Mouse (Mus musculus) adrenal gland, postnatal 25 days (tissue): ENCODE results near the gene Adnp. TPM values are rescaled to one million over a fixed set of nuclear protein-coding genes. Genes with fewer than 3 reads are reported as not detected.
A peak's percentile ranks its signal among the peaks of the same experiment; 100 is the strongest.
"Not testable (repeated sequence)": the region's sequence is repeated elsewhere in the genome, so short reads cannot be mapped to it uniquely, and the experiment has no call there.

Experiments used
- DNase-seq: peaks from one replicate; pipeline ENCODE4 v3.0.0; 2021; ENCODE audit warnings: mixed read lengths
- total RNA-seq: library from RNA; stranded (reverse); gene quantifications from 2 replicates; pipeline ENCODE4 v1.2.3, GENCODE M21; 2021

The Adnp gene
- total RNA-seq, 1 experiment from 2014 or later, result 81.5 TPM

DNA sequence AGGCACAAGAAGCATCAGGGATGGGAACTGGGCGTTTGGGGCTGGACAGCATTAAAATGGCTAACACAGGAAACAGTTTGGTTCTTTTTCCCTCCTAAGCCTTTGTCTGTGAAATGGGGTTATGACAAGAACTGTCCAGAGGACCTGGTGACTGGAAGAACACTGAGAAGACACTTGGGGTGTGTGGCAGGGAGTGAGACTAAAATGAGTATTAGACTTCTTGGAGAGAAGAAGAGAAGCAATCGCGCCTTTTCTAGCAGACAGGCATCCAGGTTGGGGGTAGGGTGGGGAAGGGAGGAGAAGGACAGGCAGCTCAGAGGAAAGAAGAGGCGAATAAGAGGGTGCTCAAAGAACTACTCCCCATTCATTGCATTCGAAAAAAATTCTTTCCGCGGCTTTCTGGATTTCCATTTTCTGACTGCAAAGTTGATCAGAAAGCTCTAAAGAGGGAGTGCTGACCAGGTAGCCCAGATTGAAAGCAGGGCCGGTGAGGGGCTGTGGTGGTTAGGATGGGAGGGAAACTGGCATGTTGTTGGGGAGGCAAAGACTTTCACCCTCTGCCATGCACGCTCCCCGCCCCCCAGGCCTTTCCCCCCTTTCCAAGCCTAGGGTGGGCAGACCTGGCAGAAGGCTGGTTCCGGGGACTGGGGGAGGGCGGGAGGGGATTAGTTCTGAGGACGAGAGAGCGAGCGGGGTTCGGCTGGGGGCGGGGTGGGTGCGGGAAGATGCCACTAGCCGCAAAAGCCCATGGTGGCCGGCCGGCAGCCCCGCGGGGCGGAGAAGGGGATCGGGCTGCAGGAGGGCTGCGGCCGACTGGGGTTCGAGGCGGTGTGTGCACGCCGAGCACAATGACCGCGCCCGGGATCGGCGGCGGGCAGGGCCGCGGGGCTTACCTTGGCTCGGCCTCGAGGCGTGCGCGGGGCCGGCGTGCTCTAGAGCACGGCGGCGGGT, 956 bp downstream of the Adnp start:
- DNase-seq, result peak; percentile 27

DNA sequence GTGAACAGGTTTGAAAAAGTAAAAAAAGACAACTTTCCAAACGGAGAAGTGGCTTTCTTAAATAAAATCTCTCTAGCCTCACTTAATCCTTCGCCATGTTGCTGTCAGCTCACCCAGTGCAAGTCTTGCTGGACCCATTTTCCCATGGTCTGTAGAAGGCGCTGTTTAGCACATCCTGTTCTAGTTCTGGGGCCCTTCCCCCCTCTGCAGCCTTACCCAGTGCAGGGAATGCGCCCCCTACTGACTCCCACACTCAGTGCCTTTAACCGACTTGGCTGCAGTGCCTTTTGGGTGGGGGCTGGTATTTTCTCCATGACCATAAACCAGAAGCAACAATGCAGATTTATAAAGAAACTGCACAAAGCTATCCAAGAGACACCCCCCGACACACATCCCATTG, 1.6 kb downstream of the Adnp start:
- DNase-seq, result peak; percentile 87

- DNase-seq, result no peak
Observed at GRCm38 (mm10) chr2:168204476-168204999, 2.4 kb downstream of the Adnp start.

DNA sequence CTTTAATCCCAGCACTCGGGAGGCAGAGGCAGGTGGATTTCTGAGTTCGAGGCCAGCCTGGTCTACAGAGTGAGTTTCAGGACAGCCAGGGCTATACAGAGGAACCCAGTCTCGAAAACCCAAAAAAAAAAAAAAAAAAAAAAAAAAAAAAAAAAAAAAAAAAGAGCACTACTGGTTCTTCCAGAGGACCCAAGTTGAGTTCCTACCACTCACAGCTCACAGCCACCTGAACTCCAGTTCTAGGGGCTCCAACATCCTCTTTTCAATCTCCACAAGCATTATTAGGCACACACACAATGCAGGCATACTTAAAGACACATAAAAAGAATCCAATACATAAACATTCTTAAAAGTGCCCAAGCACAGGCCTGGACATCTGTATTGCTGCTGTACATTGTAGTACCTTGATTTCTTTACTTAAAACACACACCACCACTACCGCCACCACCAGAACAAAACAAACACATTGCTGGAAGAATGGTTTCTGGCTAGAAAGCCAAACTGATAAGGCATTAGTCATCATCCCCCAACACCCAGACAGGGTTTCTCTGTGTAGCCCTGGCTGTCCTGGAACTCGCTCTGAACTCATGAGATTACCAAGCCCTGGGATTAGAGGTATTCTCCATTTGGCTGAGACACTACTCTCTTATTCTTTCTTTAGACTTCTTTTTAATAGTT, 6.8 kb downstream of the Adnp start:
- DNase-seq, result no peak

GRCm38 (mm10) chr2:168199476-168199875, 7.4 kb downstream of the Adnp start:
- DNase-seq, result no peak

GRCm38 (mm10) chr2:168198421-168198820, 8.5 kb downstream of the Adnp start:
- DNase-seq, result no peak

GRCm38 (mm10) chr2:168195721-168196120, 11.2 kb downstream of the Adnp start:
- no peak for DNase-seq

DNA sequence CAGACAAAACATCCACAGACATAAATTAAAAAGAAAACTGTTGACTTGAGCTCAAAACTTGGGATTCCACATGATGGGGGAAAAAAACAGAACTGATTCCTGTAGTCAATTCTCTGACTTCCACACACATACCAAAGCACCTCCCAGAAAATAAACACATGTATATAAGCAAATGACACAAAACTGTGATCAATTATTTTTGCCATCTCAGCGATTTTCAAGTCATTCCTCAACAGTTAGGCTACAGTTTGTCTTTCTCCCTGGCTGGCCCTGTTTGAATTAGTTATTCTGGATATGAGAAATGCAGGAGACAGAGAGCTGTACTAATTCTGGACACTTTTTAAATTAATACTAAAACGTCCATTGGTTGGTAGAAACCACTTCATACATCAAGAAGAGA, 13.2 kb downstream of the Adnp start:
- DNase-seq, result no peak

DNA sequence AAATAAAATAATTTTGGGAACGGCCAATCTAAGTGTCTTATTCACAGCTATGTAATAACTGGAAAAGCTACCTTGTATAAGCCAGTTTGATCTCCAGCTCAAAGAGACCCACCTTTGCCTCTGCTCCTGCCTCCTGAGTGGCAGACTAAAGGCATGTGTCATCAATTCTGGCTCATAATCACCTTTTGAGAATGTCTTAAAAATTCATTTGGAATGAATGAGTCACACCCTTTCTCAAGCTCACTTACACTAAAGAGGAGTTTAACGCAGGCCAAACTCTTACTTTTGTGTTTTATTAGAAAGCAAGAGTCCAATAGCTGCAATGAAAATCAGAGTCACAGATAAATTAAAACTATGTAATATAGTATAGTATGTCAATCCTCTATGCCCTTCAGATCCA, 15.1 kb downstream of the Adnp start:
- no peak for DNase-seq

- DNase-seq, result no peak
Observed at GRCm38 (mm10) chr2:168175946-168176345, 31.0 kb downstream of the Adnp start.

GRCm38 (mm10) chr2:168170167-168170685, 36.7 kb downstream of the Adnp start:
- DNase-seq, result peak; percentile 81

DNA sequence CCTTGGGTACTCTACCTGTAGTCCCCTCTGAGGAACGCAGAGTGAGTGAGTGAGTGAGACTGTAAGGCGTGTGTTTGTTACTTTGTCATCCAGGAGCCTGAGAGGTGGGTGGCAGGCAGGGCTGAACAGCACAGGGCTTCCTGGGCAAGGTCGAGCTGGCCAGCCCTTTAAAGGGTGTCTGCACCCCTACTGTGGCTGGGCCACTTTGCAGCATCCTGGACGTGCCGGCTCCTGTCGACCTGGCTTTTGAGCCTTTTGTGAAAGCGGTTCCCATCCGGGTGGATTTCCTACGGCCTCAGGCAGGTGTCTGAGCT, 37.2 kb downstream of the Adnp start:
- DNase-seq, result no peak

- DNase-seq, result no peak
Observed at GRCm38 (mm10) chr2:168168892-168169799, 37.8 kb downstream of the Adnp start.

- DNase-seq, result no peak
Observed at GRCm38 (mm10) chr2:168167781-168168180, 39.1 kb downstream of the Adnp start.

GRCm38 (mm10) chr2:168166750-168167460, 40.0 kb downstream of the Adnp start:
- no peak for DNase-seq

DNA sequence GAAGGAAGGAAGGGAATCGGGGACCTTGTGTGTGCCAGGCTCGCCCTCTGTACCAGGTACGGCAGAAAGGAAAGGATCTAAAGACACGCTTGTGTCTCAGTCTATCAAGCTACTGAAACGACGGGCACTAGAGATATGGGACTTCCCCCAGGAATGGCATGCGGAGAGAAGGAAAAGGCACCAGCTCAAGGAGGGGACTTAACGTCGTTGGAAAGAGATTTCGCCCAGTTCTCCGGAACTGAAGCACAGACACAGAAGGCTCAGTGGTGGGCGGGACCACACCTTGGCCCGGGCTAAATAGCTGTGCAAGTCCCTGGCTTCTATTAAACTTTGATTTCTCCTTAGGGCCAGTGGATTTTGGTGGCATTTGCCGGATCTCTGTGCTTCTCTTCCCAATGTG, 44.9 kb downstream of the Adnp start:
- no peak for DNase-seq

DNA sequence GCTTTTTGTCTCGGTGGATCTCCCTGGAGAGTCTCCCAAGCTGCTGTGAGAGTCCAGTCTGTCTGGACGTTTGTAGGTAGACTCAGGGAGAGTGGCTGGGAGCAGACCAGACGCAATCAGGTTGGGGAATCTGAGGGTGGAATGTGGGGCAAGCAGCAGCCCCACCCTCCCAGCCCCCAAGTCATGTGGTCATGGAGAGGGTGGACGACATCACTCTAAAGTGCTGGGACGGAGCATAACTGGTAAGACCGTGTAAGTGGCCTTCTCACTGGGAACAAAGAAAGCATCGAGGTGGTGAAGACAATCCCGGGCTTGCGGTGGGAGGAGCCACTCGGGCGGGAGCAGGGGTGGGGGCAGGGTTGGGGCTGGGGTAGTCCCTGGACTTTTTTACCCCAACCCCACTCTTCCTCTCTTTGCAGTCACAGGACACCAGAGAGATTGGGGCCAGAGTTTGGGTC, 45.4 kb downstream of the Adnp start:
- DNase-seq, result no peak

GRCm38 (mm10) chr2:168160370-168160930, 46.5 kb downstream of the Adnp start:
- no peak for DNase-seq

- no peak for DNase-seq
Observed at GRCm38 (mm10) chr2:168158911-168159711, 47.8 kb downstream of the Adnp start.

DNA sequence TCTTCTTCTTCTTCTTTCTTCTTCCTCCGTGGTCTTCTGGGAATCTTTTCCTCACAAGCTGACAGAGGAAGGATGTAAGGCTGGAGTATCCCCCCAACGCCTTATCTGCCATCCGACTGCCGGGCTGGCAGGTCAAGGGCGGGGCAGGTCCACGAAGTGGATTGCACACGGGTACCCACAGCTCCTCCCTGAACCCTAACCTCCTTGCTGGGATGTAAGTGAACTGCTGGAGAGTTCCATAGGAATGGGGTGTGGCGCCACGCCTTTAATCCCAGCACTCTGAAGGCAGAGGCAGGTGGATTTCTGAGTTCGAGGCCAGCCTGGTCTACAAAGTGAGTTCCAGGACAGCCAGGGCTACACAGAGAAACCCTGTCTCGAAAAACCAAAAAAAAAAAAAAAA, 48.9 kb downstream of the Adnp start:
- not testable (repeated sequence) for DNase-seq
